Mouse (Mus musculus) CD4-positive, CD25-positive, alpha-beta regulatory T cell, adult 4 months (primary cell): ENCODE measurements around the gene Gpc3. TPM values are rescaled to one million over a fixed set of nuclear protein-coding genes. Genes with fewer than 3 reads are reported as not detected.

Source experiments
- ATAC-seq: one replicate; pipeline ENCODE4 v1.8.0; 2017
- polyA plus RNA-seq, 2 experiments: library from polyadenylated mRNA; unstranded; fragments of 100-300 nt; shearing (Covaris generic); gene quantifications; one replicate each; pipeline ENCODE4 v1.2.1; 2017

Gpc3 gene
- polyA plus RNA-seq: not detected

DNA sequence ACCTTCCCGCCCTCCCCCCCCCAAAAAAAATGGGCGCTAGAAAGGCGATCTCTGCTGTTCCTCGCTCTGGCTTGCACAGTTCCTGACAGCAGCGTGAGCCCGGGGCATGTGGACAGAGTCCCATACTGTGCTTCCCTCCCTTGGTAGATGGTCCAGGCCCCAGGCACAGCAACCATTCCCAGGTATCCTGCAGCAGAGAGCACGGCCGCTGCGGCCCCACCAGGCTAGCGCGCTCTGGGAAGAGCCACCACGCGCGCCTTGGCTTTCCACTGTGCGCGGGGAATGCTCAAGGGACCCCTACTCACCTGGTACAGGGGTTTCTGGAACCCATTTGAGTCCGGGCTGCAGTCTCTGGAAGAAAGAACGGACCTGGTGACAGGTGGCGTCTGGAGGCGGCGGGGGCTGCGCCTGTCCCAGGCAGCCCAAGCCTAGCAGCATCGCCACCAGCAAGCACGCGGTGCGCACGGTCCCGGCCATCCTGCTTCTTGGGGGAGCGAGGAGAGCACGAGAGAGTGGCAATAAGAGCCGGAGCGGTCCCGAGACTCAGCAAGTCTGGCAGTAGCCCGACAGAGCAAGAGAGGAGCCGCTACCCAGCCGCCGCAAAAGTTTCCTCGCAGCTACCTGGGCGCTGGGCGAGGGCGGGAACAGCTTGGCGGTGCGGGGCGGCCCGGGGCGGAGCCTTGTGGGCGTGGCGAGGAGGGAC lies at the start of gene Gpc3:
Gene Gpc3, minus strand, starts transcription at position 623 of the 703 bp plus-strand sequence.
- ATAC-seq: no peak

DNA sequence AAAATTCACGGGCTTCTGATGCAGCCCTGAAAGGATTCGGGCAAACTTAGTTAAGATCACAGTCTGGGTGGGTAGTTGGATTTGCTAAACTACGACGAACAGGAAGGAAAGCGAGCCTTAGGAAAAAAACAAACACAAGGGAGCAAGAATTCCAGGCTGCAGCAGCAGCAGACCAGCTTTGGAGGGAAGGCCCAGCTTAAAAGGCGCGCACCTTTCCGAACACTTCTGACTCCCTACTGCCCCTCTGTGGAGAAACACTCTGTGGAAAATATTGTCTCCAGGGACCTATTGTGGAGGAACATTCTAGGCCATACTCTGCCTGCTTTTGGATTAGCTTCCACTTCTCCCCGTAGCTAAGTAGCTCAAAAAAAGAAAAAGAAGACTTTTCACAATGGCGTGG lies 38.2 kb upstream of the Gpc3 start:
- no peak for ATAC-seq

DNA sequence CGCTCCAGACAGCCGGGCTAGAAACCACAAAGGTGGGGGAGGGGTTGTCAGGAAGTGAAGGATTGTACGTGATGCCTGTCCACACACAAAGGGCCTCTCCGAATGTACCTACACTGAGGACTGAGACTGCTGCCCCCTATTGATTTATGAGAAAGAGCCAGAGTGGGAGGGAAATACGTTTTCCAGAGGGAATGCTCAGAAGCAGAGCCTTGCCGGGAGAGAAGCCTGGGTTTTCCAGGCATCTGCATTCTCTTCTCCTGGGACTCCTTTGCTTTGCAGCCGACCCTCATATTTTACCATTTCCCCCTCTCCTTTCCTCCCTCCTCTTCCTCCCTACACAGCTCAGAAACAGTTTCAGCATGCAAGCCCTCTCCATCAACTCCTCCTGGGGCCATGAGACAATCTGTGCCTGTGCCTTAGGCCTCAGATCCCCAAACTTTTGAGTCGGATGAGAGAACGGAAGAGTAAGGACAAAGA lies 37.8 kb upstream of the Gpc3 start:
- no peak for ATAC-seq

DNA sequence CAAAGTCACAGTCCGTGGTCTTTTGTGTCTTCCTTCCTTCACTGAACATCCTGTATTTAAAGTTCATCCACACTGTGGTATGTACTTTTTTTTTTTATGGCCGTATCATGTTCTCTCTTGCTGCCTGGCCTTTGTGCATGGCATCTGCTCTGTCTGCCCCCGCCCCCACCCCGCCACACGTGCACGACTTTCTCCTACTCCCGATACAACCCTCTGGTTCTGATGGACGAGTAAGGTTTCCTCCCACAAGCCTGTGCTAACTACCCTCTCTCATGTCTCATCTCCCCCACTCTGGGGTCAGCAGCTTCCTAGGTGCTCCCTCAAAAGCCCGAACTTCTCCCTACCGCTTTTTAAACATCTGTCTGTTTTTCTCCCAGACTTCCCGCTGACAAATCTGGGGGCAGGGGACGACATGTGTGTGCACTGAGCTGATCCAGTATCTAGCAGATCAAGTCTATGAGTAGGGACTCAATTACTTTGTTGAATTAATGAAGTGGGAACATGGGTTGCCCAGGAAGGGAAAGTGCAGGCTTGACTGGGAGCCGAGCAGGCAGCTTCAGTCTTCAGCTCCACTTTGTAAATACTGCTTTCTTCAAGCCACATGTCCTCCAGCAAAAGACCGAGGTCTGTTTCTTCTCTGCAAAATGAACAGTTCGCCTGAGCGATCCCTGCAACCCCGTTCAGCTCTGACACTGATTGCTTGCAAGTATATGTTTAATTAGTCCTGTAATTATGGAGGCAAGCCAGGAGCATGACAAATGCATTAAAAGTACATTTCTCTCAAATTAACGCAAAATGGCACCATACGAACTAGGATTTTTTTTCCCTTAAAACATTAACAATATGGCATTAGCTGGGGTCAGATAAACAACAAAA lies 35.4 kb upstream of the Gpc3 start:
- ATAC-seq: no peak

DNA sequence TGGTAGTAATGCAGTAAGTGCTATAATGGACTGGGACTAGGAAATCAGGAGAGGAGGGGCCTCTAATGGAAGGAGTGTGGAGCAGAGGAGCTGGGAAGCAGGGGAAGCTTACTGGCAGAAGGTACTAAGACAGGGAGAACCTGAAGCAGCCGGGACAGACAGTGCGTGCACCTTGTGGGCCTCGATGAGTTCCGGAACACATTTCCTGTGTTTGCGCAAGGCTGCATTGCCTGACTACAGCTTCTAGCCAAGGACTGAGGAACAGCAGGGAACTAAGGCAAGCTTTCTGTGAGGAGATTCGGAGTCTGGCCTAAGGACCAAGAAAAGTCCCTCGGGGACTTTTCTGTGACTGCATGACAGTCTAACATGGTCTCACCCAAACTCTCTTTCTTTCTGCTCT lies 30.6 kb upstream of the Gpc3 start:
- ATAC-seq: no peak

DNA sequence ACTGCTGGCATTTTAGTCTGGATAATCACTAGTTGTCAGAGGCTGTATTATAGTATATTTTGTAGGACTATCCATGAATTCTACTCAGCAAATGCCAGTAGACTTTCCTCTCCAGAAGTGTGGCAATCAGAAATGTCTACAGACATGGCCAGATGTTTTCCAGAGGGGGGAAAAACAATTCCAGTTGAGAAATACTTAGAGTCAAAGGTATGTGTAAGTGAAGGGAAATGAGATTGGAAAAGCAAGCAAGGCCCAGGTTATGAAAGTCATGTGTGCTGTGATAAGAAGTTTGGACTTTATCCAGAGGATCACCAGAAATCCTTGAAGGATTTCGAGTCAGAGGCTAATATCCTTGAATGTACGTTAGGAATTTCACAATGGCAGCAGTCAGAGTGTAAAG lies 29.6 kb upstream of the Gpc3 start:
- ATAC-seq: no peak

DNA sequence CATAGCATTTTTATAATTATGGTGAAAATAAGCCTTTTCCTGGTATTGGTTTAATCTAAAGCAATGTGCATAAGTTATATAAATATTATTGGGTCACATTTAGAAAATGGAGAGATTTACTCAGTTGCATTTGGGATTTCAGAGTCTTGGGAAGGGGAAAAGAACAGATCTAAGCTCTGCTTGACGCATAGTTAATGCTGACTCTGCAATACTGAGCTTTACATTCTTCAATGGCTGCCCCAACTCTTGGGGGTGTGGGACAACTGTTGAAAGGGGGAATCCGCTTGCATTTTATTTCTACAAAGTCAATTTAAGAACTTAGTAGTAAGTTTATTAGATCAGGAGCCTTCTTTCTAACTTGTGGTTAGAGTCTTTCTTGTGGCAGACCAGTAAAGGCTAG lies 28.4 kb upstream of the Gpc3 start:
- no peak for ATAC-seq

DNA sequence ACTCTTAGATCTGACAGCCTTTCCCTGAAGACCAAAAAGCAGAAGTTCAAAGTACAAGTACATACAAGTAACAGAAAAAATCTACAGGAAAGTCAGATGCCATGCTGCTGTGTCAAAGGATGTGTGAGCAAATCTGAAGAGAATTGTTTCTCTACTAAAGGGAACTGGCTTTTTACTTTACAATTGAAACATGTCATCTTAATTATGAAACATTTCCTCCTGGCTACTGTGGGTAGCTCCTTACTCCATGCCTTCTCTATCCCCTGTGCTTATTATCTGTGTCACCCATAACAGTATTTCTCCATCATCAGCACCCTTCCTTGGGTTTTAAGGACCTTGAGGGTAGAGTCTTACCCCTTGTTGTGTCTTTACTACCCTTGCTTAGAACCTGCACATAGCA lies 23.7 kb upstream of the Gpc3 start:
- no peak for ATAC-seq

DNA sequence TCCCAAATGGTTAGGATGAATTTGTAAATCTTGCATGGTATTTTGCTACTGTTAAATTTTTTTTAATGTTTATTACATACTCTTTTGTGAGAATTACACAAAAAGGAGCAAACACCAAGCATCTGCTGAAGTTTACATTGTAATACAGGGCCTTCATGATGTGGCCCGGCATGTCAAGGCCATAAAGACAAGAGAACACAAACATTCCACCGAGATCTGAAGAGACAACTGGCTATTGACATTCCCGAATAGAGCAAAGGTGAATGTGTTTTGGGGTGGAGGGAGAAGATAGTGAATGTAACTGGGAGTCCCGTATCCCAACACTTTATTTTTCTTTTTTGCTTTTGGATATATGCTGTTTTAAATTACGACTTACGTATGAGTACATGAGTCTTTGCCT lies 20.2 kb upstream of the Gpc3 start:
- ATAC-seq: no peak

DNA sequence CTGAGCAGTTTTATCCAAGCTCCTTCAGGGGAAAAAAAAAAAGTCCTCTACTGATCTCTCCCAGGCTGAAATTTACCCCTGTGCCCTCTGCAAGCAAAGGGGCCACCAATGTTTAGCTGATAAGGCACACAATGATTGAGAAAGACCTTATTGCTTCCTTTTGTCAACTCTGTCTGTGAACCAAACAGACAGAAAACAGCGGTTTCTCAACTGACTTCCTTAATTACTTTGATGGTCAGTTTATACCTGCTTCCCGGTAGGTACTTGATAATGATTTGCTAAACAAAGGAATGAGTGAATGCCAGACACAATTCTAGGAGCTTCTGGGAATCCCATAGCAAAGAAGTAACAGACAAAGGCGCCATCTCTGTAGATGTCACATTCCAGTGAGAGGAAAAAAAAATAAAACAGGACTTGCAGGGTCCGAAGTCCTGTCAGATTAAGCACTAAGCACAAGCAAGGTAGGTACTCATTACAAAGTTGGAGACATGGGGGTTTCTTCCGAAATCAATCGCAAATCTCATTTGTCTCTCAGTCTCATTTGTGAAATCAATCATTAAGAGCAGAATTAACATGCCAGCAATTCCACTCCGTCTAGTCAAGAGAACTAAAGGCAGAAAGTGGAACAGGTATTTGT lies 19.1 kb upstream of the Gpc3 start:
- ATAC-seq: no peak

DNA sequence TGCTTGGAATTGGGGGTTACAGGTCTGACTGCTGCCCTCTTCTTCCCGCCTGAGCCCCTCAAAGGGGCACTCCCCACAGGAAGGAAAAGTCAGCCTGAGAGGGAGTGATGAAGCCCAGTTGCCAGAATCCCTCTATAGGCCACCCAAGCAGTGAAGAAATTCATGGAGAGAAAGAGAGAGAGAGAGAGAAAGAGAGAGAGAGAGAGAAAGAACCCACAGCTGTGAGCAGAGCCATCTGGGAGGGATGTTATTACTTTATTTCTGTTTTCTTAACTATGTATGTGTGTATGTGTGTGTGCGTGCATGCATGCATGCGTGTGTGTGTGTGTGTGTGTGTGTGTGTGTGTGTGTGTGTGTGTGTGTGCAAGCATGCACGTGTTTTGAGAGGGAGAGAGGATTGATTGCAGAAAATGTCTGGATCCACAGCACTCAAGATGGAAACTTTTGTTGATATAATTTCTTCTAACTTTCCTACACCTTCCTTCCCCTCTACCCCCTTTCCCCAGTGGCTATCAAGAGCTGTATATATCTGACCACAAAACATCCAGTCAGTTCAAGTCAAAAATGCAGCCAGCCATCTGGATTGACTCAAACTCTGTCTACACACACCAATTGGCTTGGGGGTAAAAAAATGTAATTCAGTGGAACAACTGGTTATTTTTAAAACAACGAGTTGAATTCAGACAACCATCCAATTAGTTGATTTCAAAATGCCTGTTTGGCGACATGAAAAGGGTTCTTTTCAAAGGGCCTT lies 13.4 kb upstream of the Gpc3 start:
- no peak for ATAC-seq

DNA sequence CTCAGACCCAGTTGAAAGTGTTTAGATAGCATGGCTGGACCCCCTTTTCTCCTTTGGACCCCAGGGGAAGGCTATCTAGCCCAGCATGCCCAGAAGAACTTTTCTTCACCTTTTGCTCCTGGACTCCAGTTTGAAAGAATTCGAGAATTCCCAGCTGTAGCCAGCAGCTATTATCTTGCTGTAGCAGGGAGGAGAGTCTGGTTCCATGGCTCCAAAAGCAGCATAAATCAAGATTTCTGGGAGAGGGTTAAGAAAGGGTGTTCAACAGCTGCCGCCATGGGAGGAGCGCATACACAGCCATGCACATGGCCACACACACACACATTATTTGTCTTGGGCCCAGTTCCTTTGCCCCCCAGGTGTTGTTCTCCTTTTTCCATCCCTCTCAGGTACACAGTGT lies 4.1 kb upstream of the Gpc3 start:
- ATAC-seq: no peak

DNA sequence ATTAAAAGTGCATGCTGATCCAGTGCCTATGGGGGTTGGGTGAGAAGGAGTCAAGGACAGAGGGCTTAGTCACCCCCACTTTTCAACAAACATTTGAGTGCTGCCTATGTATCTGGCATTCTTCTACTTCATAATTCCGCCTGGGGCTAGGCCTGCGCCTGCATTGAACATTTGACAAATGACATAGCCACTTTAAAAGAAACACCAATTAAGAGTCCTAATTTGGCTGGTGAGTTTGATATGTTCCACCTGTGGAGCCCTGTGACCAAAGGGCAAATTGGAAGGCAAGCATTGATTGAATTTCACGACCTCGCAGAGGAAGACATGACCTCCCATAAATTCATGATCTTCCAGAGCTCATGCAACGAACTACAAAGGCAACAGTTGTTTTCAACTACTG lies 2.4 kb upstream of the Gpc3 start:
- ATAC-seq: no peak

DNA sequence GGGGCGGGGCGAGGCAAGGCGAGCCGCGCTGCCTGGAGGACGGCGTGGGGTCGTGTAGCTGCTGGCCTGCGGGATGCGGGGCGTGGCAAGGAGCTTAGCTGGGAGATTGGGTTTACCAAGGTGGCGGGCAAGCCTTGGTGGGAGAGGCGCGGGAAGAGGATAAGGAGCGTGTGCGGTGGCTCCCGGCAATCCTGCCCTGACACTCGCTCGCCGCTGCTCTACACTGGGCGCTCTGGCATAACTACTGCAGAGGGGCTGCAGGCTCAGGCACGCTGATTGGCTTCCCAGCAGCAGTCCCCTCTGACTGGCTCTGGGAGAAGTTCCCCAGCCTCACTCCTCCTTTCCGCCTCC lies 256 bp upstream of the Gpc3 start:
- ATAC-seq: no peak

DNA sequence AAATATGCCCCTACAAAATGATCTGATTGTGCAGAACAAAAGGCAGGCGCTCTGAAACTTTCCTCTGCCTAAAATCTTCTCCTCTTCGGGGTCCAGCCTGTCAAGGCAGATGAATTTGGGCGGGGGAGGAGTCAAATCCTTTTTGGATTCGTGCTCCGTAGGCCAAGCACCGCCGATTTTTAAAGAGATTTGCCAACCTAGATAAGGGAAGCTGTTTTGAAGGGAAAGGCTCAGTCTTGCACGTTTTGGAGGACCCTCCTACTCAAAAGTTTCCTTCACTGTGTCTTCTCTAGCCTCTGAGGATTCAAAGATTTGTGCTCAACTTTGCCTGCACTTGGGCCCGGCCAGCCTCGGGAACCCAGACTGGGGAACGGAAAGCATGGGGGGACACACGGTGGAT lies 944 bp downstream of the Gpc3 start:
- no peak for ATAC-seq

DNA sequence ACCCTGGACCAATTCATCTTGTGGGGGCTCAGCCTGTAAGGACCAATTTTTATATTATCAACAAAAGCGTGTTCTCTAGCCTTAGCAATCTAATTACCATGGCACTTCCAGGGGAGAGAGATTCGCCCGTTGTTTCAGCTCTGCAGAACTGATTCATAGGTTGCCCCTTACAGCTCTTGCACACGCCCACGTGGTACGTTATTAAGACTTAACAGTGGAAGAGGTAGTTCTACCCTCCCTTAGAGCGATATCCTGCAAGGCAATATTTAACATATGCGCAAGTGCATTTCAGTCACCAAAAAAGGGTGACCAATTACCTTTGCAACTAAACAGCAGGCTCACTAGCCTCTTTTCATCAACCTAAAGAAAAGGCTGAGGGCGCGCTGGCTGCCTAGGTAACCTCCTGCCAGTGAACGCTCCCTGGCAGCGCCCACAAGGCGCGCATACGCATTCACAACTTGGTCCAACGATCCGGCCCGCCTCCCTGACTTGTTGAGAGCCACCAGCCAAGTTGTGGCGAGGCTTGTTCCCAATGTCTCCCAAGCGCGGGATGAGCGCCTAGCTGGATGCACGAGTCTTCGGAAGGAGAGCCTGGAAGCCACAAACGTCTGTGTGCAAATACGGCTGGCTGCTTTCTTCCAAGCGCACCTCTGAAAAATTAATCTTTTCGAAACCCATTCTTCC lies 1.6 kb downstream of the Gpc3 start:
- no peak for ATAC-seq

DNA sequence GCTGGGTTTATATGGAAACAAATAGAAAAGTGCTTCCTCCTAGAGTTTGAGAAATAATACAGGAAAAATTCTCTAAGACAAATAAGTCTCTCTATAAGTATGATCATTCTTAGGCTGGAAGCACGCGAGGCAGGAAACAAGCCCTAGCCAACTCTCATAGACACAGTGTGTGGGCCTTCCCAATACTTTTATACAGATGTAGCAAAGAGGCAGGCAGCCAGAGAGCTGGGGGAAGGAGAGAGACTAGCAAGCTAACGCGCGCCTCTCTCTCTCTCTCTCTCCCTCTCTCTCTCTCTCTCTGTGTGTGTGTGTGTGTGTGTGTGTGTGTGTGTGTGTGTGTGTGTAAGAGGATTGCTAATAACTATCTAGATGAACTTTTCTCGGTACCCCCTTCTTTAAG lies 2.2 kb downstream of the Gpc3 start:
- no peak for ATAC-seq

DNA sequence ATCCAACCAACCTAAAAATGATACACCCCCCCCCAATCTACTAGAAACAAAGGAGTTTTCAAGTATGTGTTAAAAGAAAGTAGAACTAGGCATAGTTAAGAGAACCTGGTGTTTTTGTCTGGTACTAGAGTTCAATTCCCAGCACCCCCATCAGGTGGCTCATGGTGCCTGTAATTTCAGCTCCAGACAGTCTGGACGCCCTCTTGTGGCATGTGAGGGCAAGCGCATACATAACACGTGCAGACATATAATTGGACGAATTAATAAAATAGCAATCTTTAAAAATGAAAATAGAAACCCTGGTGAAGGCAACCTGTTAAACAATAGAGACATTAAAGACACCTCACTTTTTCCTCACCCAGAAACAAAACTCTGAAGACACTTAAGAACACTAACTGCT lies 10.6 kb downstream of the Gpc3 start:
- ATAC-seq: no peak

DNA sequence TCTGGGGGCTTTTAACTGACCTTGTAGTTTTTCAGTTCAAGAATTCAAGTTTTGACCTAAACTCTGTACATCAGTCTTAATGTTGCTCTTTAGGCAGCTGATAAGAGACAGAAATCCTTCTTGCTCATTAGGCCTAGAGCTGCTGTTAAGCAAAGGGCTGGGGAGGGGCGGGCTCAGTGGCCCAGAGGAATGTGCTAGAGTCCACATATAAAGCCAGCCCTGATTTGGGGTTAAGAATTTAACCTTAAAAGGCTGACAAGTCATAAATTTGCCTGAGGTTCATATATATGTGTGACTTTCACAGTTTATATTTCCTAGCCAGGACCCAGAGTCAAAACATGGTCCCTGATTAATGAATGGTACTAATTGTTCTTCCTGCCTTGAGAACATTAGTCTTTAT lies 14.5 kb downstream of the Gpc3 start:
- no peak for ATAC-seq

DNA sequence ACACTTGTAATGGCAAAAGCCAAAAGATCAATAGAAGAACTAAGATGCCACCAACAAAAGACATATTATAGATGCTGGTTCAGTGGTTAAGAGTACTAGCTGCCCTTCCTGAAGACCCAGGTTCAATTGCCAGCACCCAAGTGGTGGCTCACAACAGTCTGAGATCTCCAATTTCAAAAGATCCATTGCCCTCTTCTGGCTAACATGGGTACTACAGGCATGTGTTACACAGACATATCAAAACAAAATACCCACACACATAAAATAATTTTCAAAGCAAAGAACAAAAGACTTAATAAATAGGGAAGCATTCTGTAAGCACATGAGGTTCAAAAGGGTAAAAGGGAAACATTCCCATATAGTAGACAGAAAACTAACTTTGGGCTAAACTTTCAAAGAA lies 26.1 kb downstream of the Gpc3 start:
- no peak for ATAC-seq

DNA sequence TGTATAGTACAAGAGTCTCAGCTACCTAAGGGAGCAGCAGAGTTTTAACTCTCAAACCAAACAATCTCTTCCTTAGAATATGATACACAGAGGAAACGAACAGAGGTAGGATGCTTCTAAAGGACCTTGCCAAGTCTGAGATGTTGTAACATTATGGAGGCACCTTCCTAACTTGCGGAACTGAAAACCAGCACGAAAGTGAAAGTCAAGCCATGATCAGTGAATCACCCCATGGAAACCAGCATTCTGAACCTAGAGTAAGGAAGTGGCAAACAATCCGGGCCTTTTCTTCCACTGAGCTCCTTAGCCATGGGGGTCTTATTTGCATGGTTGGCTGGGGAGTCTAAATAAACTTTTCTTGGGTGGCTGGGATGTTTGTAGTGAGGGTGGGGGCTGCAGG lies 53.8 kb downstream of the Gpc3 start:
- no peak for ATAC-seq

DNA sequence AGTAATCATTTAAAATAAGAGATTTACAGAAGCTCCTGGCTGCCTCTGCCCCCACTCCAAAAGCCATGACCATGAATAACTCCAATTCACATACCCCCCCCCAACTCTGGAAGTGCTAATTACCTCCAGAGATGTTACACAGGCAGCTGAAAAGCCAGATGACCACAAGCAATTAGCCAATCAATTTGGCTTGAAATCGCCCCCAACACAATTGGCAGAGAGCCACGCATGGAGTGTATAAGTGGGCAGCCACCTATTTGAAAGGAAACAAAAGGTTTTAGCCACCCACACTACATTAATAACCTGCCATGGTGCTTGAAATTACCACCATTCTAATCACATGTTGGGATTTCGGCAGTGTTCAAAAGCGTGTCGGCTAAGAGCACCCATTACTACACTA lies 55.2 kb downstream of the Gpc3 start:
- ATAC-seq: no peak
